Mouse (Mus musculus): Measurements from ENCODE around the gene Ngfr. TPM values are rescaled to one million over a fixed set of nuclear protein-coding genes. Genes with fewer than 3 reads are reported as not detected.

Gene Ngfr
- total RNA-seq, 2 experiments from 2014 or later = 1.0 to 1.4 TPM

DNA sequence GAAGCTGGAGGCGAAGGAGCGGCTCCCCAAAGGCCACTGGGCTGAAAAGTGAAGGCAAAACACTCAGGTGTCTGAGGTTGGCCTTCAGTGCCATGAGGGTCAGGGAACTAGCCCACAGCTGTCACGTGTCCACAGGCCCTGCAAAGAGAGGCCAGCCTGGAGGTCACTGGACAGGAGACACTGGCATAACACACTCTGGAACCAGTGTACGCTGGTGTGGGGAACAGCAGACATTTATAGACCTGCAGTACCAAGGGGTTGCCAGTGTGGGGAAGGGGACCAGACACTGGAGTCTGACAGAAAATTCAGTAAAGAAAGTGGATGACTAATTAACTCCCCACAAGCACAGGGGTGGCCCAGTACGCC lies 8.6 kb upstream of the Ngfr start:
- DNase-seq (ENCODE audit: extremely low spot score in 1 of 2, low spot score in 1 of 2) = no peak

DNA sequence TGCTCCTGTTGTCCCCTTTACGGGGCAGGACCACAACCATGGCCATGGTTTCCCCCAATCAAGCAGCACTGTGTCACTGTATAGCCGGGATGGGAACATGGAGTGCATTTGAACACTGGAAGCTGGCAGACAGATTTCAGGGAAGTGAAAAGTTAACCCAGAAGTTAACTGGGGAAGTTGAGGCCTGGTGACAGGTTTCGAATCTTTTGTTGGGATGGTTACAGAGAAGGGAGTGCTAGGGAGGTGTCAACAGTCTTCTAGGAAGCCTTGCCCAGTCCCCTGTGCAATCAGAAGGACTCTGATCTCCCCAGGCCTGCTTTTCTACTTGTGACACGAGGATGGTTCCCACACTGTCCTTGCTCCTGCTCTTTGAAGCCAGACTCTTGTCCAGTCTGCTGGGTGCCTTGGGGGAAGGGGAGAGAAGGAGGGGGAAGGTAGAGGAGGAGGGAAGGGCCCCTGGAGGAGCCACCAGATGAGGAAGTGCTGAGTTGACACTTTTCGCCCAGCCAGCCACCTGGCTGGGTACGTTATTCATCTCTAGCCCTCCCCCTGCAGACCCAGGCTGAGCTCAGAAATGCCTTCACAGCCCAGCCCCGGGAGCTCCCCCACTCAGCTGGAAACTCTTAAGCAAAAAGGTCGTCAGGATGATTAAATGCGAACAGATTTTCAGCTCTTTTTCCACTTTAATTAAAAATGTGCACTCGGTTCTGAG lies 8.1 kb upstream of the Ngfr start:
- DNase-seq (ENCODE audit: extremely low spot score in 1 of 2, low spot score in 1 of 2) = no peak

DNA sequence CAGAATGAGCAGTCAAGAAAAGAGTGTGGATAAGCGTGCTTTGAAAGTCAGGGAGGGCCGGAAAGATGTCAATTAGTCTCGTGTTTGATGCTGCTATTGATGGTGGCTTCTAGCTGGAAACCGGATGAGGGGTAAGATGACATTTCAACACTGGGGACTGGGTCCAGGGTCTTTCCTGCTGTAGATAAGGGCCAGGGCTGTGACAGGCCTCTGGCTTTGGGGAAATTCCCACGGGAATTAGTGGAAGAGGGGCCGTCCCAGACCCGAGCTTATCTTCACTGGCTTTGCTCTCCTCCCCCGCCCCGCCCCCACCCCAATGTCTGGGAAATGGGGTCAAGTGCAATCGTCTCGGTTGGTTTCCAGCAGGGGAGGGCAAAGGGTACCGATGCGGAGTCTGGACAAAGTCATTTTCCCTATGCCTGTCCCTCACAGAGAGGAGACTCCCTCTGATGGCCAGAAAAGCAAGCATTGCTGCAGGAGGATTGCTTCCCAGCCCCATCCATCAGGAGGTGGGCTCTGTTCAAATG lies 7.2 kb upstream of the Ngfr start:
- no peak for DNase-seq (ENCODE audit: extremely low spot score in 1 of 2, low spot score in 1 of 2)

DNA sequence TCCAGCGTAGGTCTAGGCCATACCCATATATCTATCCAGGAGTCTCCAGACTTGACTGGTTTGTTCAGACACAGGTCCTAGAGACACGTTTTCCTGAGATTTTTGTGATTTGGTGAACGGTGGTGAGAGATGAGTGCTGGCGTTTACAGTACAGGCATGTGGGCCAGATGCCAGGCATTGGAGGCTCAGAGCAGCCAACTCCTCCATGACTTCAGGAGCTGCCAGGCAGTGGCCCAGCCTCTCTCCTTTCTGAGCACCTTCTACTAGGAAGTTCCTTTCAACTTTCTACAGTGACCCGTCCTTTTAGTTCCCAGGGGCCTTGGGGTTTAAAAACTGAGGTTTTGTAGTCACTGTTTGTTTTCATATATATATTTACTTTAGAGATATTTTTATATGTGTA lies 6.0 kb upstream of the Ngfr start:
- no peak for DNase-seq (ENCODE audit: extremely low spot score in 1 of 2, low spot score in 1 of 2)

DNA sequence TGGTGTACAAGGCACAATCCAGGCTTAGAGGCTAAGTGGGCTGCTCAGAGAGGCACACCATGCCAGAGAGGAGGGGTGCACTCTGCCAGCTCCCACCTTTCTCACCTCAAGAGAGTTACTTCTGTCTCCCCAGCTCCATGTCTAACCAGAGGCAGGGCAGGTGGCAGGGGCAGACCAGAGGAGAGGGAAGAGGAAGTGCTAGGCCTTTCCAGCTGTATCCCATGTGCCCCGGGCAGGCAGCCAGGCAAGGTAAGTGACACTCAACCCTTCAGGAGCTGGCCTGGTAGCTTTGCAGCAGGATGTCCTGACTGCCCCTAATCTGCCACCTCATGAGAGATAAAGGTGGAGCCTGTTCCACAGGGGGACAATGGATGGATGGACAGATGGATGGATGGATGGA lies 5.2 kb upstream of the Ngfr start:
- no peak for DNase-seq (ENCODE audit: extremely low spot score in 1 of 2, low spot score in 1 of 2)

DNA sequence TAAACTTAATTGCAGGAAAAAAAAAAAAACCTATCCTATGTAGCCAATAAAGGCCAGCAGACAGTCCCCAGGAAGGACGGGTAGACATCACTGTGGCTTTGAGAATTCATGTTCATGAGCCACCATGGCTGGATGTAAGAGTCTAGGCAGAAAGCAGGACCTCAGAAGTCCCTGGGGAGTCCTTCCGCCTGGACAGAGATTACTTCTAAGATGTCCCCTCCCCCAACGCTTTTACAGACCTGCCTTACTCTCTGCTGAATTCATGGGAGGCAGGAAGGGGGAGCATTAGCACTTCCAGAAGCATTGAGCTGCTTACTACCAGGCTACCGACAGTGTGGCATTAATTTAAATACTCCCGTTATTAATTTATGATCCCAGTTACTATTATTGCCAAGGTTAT lies 1.7 kb upstream of the Ngfr start:
- no peak for DNase-seq (ENCODE audit: extremely low spot score in 1 of 2, low spot score in 1 of 2)

DNA sequence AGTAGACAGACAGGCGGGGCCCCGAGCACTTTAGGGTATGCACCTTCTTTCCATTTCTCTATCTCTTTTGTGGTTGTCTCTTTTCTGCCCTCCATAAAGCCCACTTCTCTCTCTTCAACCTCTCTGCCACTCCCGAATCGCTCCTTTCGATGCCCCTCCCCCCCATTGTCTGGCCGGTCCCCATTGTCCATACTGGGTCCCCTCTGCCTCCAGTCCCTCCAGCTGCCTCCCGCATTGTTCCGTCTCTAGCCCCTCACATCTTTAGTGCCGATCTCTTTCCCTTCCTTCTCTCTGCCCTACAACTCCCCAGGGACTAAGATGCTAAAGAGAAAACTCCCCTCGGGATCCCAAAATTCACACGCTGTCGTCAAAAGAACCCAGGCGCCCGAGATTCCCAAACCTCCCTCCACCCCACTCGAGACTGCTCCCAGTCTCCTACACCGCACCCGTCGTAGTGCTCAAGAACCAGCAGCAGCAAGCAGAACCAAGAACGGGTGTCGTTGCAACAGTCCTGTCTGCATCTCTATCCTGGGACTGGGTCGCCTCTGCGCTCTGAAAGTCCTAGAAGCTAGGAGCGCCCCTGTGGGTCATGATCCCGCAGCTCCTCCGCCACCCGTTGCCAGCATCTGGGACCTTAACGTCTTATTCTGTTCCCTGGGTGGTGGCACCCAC lies 648 bp downstream of the Ngfr start:
- no peak for DNase-seq (ENCODE audit: extremely low spot score in 1 of 2, low spot score in 1 of 2)

DNA sequence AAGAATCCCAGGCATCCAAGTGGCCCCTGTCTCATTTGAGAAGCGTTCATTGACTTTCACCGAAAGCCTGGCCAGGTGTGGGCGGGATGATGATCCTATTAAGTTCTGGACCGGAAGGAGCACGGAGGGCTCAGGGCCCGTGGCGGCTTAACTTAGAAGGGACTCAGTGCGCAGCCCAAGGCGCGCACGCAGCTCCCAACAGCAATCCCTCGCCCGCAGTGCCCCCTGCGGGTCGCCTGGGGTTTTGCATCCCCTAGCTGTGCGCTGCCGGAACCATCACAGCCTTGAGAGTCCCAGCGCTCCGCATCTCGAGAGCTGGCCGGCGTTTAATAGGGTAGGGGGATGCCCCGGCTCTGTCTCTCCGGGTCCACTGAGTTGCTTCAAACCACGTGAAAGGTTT lies 1.4 kb downstream of the Ngfr start:
- peak; percentile 84 to 89 for DNase-seq (ENCODE audit: extremely low spot score in 1 of 2, low spot score in 1 of 2)

DNA sequence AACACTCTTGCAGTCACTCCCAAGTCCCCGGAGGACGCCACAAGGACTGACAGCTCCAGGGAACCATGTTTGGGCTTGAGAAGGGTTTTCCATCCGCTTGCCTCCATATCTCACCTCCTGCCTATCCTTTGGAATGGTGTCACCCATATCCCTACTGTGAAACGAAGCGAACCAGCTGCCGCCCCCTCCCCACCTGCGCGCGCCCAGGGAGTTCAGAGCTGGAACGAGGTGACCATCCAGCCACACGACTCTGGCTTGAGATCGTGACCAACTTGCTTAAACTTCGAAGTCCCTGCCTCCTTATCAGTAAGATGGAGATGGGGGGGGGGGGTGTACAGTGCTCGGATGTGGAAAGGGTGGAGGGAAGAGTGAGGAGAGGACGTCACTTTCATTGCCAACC lies 1.9 kb downstream of the Ngfr start:
- no peak for DNase-seq (ENCODE audit: extremely low spot score in 1 of 2, low spot score in 1 of 2)

DNA sequence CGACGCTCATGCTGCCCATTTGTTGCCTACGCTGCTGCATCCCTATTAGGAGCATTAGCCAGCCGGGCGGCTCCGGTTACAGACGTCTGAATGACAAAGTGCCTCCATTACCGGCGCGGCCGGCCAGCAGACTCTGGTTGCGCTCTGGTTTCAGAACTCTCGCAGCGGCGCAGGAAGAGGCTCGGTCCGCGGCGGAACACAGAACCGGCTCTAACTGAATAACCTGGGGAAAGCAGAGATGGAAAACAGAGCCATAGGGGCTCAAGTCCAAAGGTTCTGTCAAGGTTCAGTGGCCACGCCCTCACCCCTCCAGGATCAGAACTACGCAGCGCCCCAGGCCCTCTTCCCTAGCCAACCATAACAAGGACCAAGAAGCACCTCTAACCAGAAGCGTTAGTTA lies 2.3 kb downstream of the Ngfr start:
- no peak for DNase-seq (ENCODE audit: extremely low spot score in 1 of 2, low spot score in 1 of 2)

DNA sequence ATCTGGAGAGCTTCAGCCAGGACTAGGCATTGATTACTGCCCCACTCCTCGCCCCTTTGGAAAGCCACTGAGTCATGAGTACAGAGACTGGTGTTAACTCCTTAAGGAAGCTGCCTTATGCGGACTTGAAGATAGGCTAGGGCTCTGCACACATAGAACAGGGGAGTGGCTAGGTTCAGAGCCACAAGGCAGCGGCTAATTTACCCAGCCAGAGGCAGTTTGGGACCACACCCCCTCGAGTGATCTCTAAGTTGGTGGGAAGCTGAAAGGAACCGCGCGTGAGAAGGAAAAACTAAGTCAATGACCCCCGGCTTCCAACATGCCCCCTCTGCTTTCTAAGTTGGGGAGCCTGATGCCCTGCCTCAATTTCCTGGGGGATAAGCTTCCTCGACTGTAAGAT lies 2.9 kb downstream of the Ngfr start:
- no peak for DNase-seq (ENCODE audit: extremely low spot score in 1 of 2, low spot score in 1 of 2)

DNA sequence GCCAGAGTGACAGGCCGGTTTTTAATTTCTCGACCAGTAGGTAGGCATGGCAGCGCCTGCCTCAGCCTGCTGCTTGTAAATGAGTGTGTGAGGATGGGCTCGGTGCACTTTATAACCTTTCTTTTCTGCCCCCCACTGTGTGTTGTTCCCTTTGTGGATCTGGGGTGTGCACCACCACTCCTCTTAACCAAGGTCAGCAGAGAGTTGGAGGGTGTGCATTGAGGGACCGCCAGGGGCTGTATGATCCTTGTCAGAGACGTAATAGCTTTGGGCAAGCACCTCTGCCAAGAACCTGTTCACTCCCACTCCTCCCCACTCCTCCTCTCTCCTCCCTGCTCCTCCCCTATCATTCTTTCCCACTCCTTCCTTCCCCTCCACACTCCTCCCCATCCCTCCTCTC lies 4.1 kb downstream of the Ngfr start:
- no peak for DNase-seq (ENCODE audit: extremely low spot score in 1 of 2, low spot score in 1 of 2)

DNA sequence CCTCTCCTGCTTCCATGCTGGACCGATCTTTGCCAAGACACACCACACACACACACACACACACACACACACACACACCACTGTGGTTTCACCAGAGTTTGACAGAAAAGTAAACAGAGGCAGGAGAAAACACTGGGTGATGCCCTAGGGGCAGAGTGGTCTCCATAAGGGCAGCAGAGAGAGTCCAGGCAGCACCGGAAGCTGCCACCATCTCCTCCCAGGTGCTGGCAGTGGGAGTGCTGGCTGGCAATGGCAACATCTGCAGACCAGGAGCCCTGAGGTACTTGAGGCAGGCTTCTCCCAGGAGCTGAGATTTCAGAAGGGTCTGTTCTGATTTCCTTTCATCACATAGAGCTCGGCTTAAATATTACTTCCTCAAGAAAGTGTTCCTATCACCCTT lies 5.3 kb downstream of the Ngfr start:
- DNase-seq (ENCODE audit: extremely low spot score in 1 of 2, low spot score in 1 of 2) = no peak

DNA sequence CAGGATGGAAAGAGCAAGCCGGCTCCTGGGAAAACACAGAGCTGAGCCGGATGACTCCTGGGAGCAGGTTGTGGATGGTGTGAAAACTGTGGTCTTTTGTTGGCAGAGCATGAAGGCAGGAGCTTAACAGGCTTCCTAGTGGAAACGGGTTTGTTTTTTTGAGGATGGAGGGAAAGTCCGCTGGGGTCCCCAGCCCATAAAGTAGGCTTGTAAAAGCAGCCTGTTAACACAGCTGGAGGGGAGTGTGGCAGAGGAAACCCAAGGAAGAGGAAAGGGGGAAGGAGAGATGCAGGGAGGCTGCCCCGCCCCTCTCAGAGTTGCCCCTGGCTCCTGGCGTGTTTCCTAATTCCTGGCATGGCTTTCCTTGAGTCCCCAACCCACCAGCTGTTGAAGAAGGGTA lies 8.1 kb downstream of the Ngfr start:
- no peak for DNase-seq (ENCODE audit: extremely low spot score in 1 of 2, low spot score in 1 of 2)

DNA sequence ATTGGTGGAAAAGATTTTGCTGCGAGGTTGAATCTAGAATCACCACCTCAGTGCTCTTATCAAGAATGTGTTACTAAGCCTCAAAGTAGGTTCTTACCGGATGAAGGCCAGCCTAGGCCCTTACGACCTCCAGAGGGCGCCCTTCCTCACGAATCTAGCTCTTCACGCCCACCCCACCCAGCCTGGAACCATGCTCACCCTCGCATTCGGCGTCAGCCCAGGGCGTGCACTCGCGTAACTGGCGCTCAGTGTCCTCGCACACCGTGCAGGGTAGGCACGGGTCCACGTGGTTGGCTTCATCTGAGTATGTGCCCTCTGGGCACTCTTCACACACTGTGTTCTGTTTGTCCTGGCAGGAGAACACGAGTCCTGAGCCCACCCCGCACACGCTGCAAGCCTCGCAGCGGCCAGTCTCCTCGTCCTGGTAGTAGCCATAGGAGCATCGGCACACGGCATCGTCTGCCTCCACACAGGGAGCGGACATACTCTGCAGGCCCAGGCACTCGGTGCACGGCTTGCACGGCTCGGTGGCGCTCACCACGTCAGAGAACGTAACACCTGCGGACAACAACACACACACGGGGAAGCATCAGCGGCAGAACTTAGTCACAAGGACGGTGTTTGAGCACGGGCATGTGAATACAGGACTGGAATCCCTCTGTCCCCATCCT lies 9.6 kb downstream of the Ngfr start:
- peak in 1 of 2 experiments; percentile 41 for DNase-seq (ENCODE audit: extremely low spot score in 1 of 2, low spot score in 1 of 2)

DNA sequence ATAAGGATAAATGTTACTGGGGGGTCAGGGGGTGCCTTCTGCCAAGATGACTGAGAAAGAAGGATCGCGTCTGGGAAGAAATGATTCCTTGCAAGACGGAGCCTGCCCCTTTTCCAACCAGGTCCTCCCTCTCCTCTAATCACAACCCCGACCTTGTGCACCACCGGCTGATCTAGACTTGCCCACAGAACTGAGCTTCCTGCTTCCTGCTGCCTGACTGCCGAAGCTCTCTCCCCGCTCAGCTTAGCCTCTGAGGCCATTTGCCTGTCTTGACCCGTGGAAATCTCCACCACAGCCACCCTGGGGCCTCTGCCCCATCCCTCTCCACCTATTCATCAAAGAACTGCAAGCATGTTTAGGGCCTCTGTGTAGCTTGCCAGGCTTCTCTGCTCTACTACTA lies 11.2 kb downstream of the Ngfr start:
- DNase-seq (ENCODE audit: extremely low spot score in 1 of 2, low spot score in 1 of 2) = no peak

DNA sequence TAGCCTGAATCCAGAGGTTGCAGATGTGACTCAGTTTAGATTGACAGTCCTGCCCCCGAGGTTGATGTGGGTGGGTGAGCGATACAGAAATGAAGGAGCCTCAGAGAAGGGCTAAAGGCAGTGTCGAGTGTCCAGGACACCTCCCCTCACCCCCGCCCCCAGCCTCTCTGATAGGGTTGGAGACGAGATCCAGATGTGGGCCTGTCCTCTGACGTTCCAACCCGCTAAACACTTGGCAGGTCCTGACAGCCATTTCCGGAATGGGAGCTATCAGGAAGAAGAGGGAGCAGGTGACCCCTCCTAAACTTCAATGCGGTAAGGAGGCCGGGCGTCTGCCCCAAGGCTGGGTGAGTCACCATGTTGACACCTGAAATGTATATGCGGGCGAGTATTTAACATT lies 11.7 kb downstream of the Ngfr start:
- DNase-seq (ENCODE audit: extremely low spot score in 1 of 2, low spot score in 1 of 2) = no peak

DNA sequence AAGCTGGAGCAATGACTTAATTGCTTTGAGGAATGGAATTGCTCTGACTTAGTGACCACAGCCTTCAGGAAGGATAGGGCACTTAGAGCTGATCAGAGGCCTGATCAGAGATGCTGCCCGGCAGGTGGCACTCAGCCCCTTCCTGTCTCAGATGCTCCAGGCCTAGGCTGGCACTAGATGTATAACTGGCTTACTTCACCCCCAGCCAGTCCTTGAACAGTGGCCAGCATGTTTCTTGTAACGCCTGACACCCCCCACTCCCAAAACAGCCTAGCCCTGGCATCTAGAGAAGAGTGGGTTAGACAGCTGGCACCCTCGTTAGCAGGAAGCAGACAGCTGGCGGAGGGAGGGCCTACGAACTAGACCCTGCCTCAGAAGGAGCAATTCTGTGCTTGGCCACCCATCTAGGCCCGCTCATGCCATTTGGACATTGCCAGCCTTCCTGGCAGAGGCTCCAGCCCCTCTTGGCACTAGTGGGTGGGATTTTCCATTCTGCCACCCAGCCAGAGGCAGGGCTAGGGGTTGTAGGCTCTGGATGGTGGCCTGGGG lies 12.7 kb downstream of the Ngfr start:
- no peak for DNase-seq (ENCODE audit: extremely low spot score in 1 of 2, low spot score in 1 of 2)

DNA sequence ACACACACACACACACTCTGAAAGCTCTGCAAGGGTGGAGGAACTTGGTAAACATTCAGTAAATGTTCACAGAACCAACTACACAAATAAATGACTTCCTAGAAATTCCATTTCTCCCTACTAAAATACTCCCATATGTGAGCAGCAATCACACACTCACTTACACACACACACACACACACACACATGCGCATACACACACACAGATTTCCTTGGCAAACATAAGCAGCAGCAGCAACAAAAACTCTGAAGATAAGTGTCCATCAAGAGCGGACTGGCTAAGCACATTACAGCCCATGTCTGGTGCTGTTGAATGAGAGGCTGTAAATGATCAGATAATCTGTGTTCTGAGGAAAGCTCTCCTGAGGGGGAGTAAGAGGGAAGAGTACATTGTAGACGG lies 15.3 kb downstream of the Ngfr start:
- no peak for DNase-seq (ENCODE audit: extremely low spot score in 1 of 2, low spot score in 1 of 2)

DNA sequence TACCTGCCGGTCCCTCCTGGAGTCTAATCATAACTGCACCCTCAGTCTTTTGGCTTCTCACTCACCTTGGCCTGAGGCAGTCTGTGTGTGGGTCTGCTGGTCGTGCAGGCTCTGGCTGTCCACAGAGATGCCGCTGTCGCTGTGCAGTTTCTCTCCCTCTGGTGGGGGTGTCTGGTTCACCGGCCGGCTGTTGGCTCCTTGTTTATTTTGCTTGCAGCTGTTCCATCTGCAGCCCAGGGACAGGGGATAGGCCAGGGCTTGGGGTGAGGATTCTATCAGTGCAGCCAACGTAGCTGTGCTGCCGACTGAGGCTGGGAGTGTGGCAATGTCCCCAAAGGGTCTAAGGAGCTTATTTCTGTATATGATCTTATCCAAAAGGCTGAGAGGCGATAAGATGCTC lies 15.8 kb downstream of the Ngfr start:
- DNase-seq (ENCODE audit: extremely low spot score in 1 of 2, low spot score in 1 of 2) = no peak

DNA sequence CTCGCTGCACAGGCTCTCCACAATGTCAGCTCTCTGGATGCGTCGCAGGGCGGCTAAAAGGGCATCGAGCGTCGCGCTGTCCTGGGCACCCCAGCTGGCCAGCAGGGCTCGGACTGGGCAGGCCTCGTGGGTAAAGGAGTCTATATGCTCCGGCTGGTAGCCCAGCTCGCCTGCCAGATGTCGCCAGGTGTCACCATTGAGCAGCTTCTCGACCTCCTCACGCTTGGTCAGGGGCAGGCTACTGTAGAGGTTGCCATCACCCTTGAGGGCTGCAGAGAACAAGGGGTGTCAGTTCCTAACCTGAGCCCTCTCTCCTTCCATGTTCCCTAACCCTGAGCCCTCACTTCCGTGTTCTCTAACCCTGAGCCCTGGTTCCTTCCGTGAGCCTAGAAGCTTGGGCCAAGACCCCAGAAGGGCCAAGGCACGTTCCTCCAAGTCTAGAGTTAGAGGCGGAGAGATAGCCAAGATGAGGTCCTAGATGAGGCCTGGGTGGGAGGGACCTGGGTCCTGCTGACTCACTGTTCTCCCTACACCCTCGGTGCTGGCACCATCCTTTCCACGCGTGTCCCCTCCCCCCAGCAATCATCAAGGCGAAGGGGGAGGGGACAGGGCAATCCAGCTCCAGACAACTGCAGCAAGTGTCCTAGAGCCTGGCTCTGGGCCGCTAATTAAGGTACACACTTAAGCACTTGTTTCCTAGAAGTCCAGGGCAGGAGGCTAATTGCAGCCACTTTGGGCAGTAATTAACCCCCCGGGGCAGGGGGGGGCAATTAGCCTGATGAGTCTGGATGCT lies 16.5 kb downstream of the Ngfr start:
- DNase-seq (ENCODE audit: extremely low spot score in 1 of 2, low spot score in 1 of 2) = no peak

Measured in layer of hippocampus, postnatal 25 days (tissue).